Mouse (Mus musculus) neural tube, embryonic 14.5 days (tissue): ENCODE measurements around the gene Col4a2. TPM values are rescaled to one million over a fixed set of nuclear protein-coding genes. Genes with fewer than 3 reads are reported as not detected.
"Not testable (repeated sequence)": the region's sequence is repeated elsewhere in the genome, so short reads cannot be mapped to it uniquely, and the experiment has no call there.

Source experiments
- ATAC-seq: fragments of 200-750 bp; cut with Nextera tagmentation; 2 replicates; pipeline ENCODE4 v1.8.0; 2017; ENCODE audit warnings: low read depth, mild to moderate bottlenecking, moderate TSS enrichment, moderate library complexity
- H3K27ac ChIP-seq: fragments of 300-500 bp; sonication (generic); 2 replicates; pipeline ENCODE4 v1.5.1; 2014; ENCODE audit warnings: low read depth, mild to moderate bottlenecking, control low read depth, low read length, moderate library complexity, mixed read lengths
- H3K27me3 ChIP-seq: fragments of 300-500 bp; sonication (generic); 2 replicates; pipeline ENCODE4 v1.6.1; 2014; ENCODE audit warnings: low read length; ENCODE audit not compliant: control insufficient read depth, insufficient read depth
- H3K36me3 ChIP-seq: fragments of 300-500 bp; sonication (generic); 2 replicates; pipeline ENCODE4 v1.6.1; 2014; ENCODE audit warnings: low read length, mixed read lengths; ENCODE audit not compliant: control insufficient read depth, insufficient read depth
- H3K4me1 ChIP-seq: fragments of 300-500 bp; sonication (generic); 2 replicates; pipeline ENCODE4 v1.6.1; 2014; ENCODE audit warnings: low read length; ENCODE audit not compliant: control insufficient read depth, insufficient read depth
- H3K4me2 ChIP-seq: fragments of 300-500 bp; sonication (generic); 2 replicates; pipeline ENCODE4 v1.6.1; 2014; ENCODE audit warnings: mild to moderate bottlenecking, low read depth, low read length, control low read depth
- H3K4me3 ChIP-seq: fragments of 300-500 bp; sonication (generic); 2 replicates; pipeline ENCODE4 v1.5.1; 2014; ENCODE audit warnings: low read depth, low read length, control low read depth, mixed read lengths
- H3K9ac ChIP-seq: fragments of 300-500 bp; sonication (generic); replicated peaks from 2 replicates; pipeline ENCODE4 v1.6.1; 2014; ENCODE audit warnings: low read depth, mild to moderate bottlenecking, control low read depth, low read length, mixed read lengths
- H3K9me3 ChIP-seq: fragments of 300-500 bp; sonication (generic); 2 replicates; pipeline ENCODE4 v1.6.1; 2016; ENCODE audit warnings: low read length; ENCODE audit not compliant: control insufficient read depth
- WGBS: fragments of 180-500 bp; shearing (Covaris S2); extraction: QIAGEN DNeasy Blood & Tissue Kit; methylation state at CpG from one replicate; pipeline ENCODE4 v1.1.7; 2014; 5-methylcytosine and 5-hydroxymethylcytosine counted together
- polyA plus RNA-seq: library from polyadenylated mRNA; unstranded; fragments of >200 nt; fragmentation: Nextera tagmentation; extraction: Ambion mirVana; gene quantifications from 2 replicates; pipeline ENCODE4 v1.2.1, GENCODE M21; 2014

The Col4a2 gene
- polyA plus RNA-seq, 1 experiment from 2014 or later, result 11.8 TPM

GRCm38 (mm10) chr8:11463889-11464706 lies 151.5 kb downstream of the Col4a2 start:
- Histone ChIP-seq H3K27me3 (no peaks in the 10 kb centered on the region), H3K4me1 (no peaks in the 10 kb centered on the region), H3K4me2 (no peak overlapping the region), H3K9me3 (no peaks in the 10 kb centered on the region), H3K9ac (no peak overlapping the region), H3K4me3 (no peak overlapping the region), H3K27ac (no peak overlapping the region), H3K36me3 (no peaks in the 10 kb centered on the region)
- 84% methylated on average over 12 of the region's 12 CpGs for WGBS
- ATAC-seq, result no peak

GRCm38 (mm10) chr8:11464707-11464964 lies 152.0 kb downstream of the Col4a2 start:
- no peaks in the 10 kb centered on the region for H3K4me1 ChIP-seq
- 89% methylated on average over 3 of the region's 3 CpGs for WGBS
- no peak overlapping the region for H3K4me3 ChIP-seq
- H3K36me3 ChIP-seq, result no peaks in the 10 kb centered on the region
- no peaks in the 10 kb centered on the region for H3K27me3 ChIP-seq
- no peak for ATAC-seq
- H3K4me2 ChIP-seq, result no peak overlapping the region
- H3K27ac ChIP-seq, result no peak overlapping the region
- no peak overlapping the region for H3K9ac ChIP-seq
- H3K9me3 ChIP-seq, result no peaks in the 10 kb centered on the region

- Histone ChIP-seq H3K4me2 (no peak overlapping the region), H3K4me1 (no peaks in the 10 kb centered on the region), H3K36me3 (no peaks in the 10 kb centered on the region), H3K27ac (no peak overlapping the region), H3K4me3 (no peak overlapping the region), H3K27me3 (no peaks in the 10 kb centered on the region), H3K9ac (no peak overlapping the region), H3K9me3 (no peaks in the 10 kb centered on the region)
- WGBS, result 94% methylated on average over 4 of the region's 4 CpGs
- ATAC-seq, result no peak
Observed at GRCm38 (mm10) chr8:11465619-11466018, 153.0 kb downstream of the Col4a2 start.

- not testable (repeated sequence) for H3K27ac ChIP-seq, H3K4me1 ChIP-seq, H3K9ac ChIP-seq, H3K36me3 ChIP-seq, H3K4me2 ChIP-seq, ATAC-seq, H3K27me3 ChIP-seq, H3K4me3 ChIP-seq, H3K9me3 ChIP-seq
- WGBS, result 83% methylated on average over 4 of the region's 5 CpGs
Observed at GRCm38 (mm10) chr8:11466528-11466927, 153.9 kb downstream of the Col4a2 start.

GRCm38 (mm10) chr8:11469095-11469494 lies 156.5 kb downstream of the Col4a2 start:
- Histone ChIP-seq H3K4me2 (no peak overlapping the region), H3K27me3 (no peaks in the 10 kb centered on the region), H3K4me3 (no peak overlapping the region), H3K36me3 (no peaks in the 10 kb centered on the region), H3K9me3 (no peaks in the 10 kb centered on the region), H3K4me1 (no peaks in the 10 kb centered on the region), H3K9ac (no peak overlapping the region), H3K27ac (no peak overlapping the region)
- WGBS, result 0% methylated on average over 3 of the region's 3 CpGs
- no peak for ATAC-seq

- no peaks in the 10 kb centered on the region for H3K4me1 ChIP-seq
- no peaks in the 10 kb centered on the region for H3K36me3 ChIP-seq
- no peak overlapping the region for H3K4me2 ChIP-seq
- H3K9ac ChIP-seq, result no peak overlapping the region
- peaks cover 14% of the 10 kb centered on the region for H3K27me3 ChIP-seq
- WGBS, result 80% methylated on average over 7 of the region's 7 CpGs
- H3K9me3 ChIP-seq, result no peaks in the 10 kb centered on the region
- no peak overlapping the region for H3K4me3 ChIP-seq
- no peak for ATAC-seq
- no peak overlapping the region for H3K27ac ChIP-seq
Observed at GRCm38 (mm10) chr8:11470694-11471093, 158.1 kb downstream of the Col4a2 start.

GRCm38 (mm10) chr8:11471309-11471708 lies 158.7 kb downstream of the Col4a2 start:
- H3K27me3 ChIP-seq, result peaks cover 20% of the 10 kb centered on the region
- no peak for ATAC-seq
- H3K9me3 ChIP-seq, result no peaks in the 10 kb centered on the region
- 51% methylated on average over 8 of the region's 8 CpGs for WGBS
- H3K4me1 ChIP-seq, result no peaks in the 10 kb centered on the region
- H3K9ac ChIP-seq, result no peak overlapping the region
- H3K4me3 ChIP-seq, result no peak overlapping the region
- H3K36me3 ChIP-seq, result no peaks in the 10 kb centered on the region
- no peak overlapping the region for H3K27ac ChIP-seq
- no peak overlapping the region for H3K4me2 ChIP-seq

- Histone ChIP-seq H3K27me3 (peaks cover 34% of the 10 kb centered on the region), H3K36me3 (no peaks in the 10 kb centered on the region), H3K4me3 (no peak overlapping the region), H3K4me2 (no peak overlapping the region), H3K27ac (no peak overlapping the region), H3K4me1 (peaks cover 5% of the 10 kb centered on the region), H3K9ac (no peak overlapping the region), H3K9me3 (no peaks in the 10 kb centered on the region)
- no peak for ATAC-seq
- WGBS, result 32% methylated on average over 4 of the region's 4 CpGs
Observed at GRCm38 (mm10) chr8:11473072-11473471, 160.5 kb downstream of the Col4a2 start.

- H3K4me1 ChIP-seq, result peaks cover 9% of the 10 kb centered on the region
- H3K4me2 ChIP-seq, result no peak overlapping the region
- H3K36me3 ChIP-seq, result no peaks in the 10 kb centered on the region
- peaks cover 49% of the 10 kb centered on the region for H3K27me3 ChIP-seq
- 4% methylated on average over 9 of the region's 10 CpGs for WGBS
- H3K9ac ChIP-seq, result no peak overlapping the region
- no peaks in the 10 kb centered on the region for H3K9me3 ChIP-seq
- no peak overlapping the region for H3K4me3 ChIP-seq
- no peak for ATAC-seq
- H3K27ac ChIP-seq, result no peak overlapping the region
Observed at GRCm38 (mm10) chr8:11475397-11475796, 162.8 kb downstream of the Col4a2 start.
